Mouse (Mus musculus) testis, adult 2 months (tissue): ENCODE measurements around the gene Rsph6a.

Experiments used
- CTCF ChIP-seq: fragments of 200-500 bp; IDR thresholded peaks from 2 replicates; pipeline ENCODE4 v1.5.1; 2012; ENCODE audit warnings: low read depth, mild to moderate bottlenecking, inconsistent platforms, low read length, moderate library complexity; ENCODE audit not compliant: control insufficient read depth, insufficient read depth, insufficient replicate concordance
- POLR2A ChIP-seq: fragments of 200-500 bp; IDR thresholded peaks from 2 replicates; pipeline ENCODE4 v1.6.1; 2012; ENCODE audit warnings: low read depth, mild to moderate bottlenecking, inconsistent platforms, low read length, moderate library complexity; ENCODE audit not compliant: control insufficient read depth

GRCm38 (mm10) chr7:19121686-19122085, 67.2 kb downstream of the Rsph6a start:
- TF ChIP-seq POLR2A (no peak), CTCF (no peak)
